Mouse (Mus musculus) CH12.LX (cell line): ENCODE results near the gene Arhgap6. TPM values are rescaled to one million over a fixed set of nuclear protein-coding genes. Genes with fewer than 3 reads are reported as not detected.

Experiments used
- DNase-seq: peaks from one replicate; pipeline ENCODE4 v3.0.0-alpha.2; 2013; ENCODE audit errors: extremely low read depth
- H3K27ac ChIP-seq: 2 replicates; pipeline ENCODE4 v1.5.1; 2012; ENCODE audit warnings: low read depth, mild to moderate bottlenecking, control low read depth, moderate library complexity; ENCODE audit not compliant: insufficient read depth
- H3K27me3 ChIP-seq: replicated peaks from 2 replicates; pipeline ENCODE3; 2012; ENCODE audit warnings: inconsistent platforms
- H3K36me3 ChIP-seq, 2 experiments: replicated peaks in 1 of 2; 2 replicates each; pipeline versions ENCODE3 to v1.6.1; 2012; ENCODE audit warnings: inconsistent platforms in 1 of 2, low read length in 1 of 2, mild to moderate bottlenecking in 1 of 2, mixed read lengths in 1 of 2, moderate library complexity in 1 of 2; ENCODE audit not compliant: control insufficient read depth in 1 of 2, insufficient read depth in 1 of 2
- H3K4me1 ChIP-seq, 2 experiments: 2 replicates each; pipeline ENCODE4 v1.6.1; 2012; ENCODE audit warnings: inconsistent platforms in 1 of 2, moderate library complexity in 1 of 2; ENCODE audit not compliant: insufficient read depth in 2 of 2, control insufficient read depth in 1 of 2
- H3K4me2 ChIP-seq: 2 replicates; pipeline ENCODE4 v1.6.1; 2012; ENCODE audit warnings: low read depth, mild to moderate bottlenecking, control low read depth; ENCODE audit not compliant: poor library complexity, insufficient read depth, severe bottlenecking
- H3K4me3 ChIP-seq, 3 experiments: fragments of 150-350 bp in 1 of 3; sonication (generic) in 1 of 3; replicated peaks in 1 of 3; 2 replicates each; pipeline versions ENCODE3 to v1.5.1; 2011 to 2012; ENCODE audit warnings: low read depth in 2 of 3, low read length in 2 of 3, mild to moderate bottlenecking in 2 of 3, moderate library complexity in 2 of 3, control low read depth in 1 of 3, improper control_type of control experiment in 1 of 3, inconsistent platforms in 1 of 3, mixed read lengths in 1 of 3; ENCODE audit not compliant: poor library complexity in 1 of 3
- H3K79me2 ChIP-seq: replicated peaks from 2 replicates; pipeline ENCODE4 v1.6.1; 2012; ENCODE audit warnings: mild to moderate bottlenecking, moderate library complexity; ENCODE audit not compliant: control insufficient read depth, poor library complexity, insufficient read depth, severe bottlenecking; ENCODE audit errors: extremely low read depth
- H3K9ac ChIP-seq: 2 replicates; pipeline ENCODE4 v1.6.1; 2012; ENCODE audit warnings: low read depth, mild to moderate bottlenecking, control low read depth, moderate library complexity; ENCODE audit not compliant: insufficient read depth
- H3K9me3 ChIP-seq: replicated peaks from 2 replicates; pipeline ENCODE3; 2012; ENCODE audit warnings: low read length, inconsistent platforms, mixed read lengths
- BHLHE40 ChIP-seq: IDR thresholded peaks from 2 replicates; pipeline ENCODE4 v1.6.1; 2011; ENCODE audit warnings: mild to moderate bottlenecking, low read depth, low read length, improper control_type of control experiment
- CHD2 ChIP-seq: IDR thresholded peaks from 2 replicates; pipeline ENCODE4 v1.6.1; 2011; ENCODE audit warnings: low read length, improper control_type of control experiment
- E2F4 ChIP-seq: IDR thresholded peaks from 2 replicates; pipeline ENCODE4 v1.6.1; 2011; ENCODE audit warnings: low read depth, low read length, improper control_type of control experiment; ENCODE audit not compliant: insufficient replicate concordance
- EP300 ChIP-seq: IDR thresholded peaks from 2 replicates; pipeline ENCODE4 v1.6.1; 2011; ENCODE audit warnings: low read length, improper control_type of control experiment
- HCFC1 ChIP-seq: IDR thresholded peaks from 2 replicates; pipeline ENCODE4 v1.6.1; 2012; ENCODE audit warnings: low read depth, mild to moderate bottlenecking, inconsistent platforms, low read length, improper control_type of control experiment
- IRF4 ChIP-seq: IDR thresholded peaks from 2 replicates; pipeline ENCODE4 v1.6.1; 2014; ENCODE audit warnings: low read depth, mild to moderate bottlenecking, inconsistent platforms, low read length, improper control_type of control experiment
- JUN ChIP-seq: IDR thresholded peaks from 2 replicates; pipeline ENCODE4 v1.6.1; 2011; ENCODE audit warnings: low read depth, mild to moderate bottlenecking, low read length, improper control_type of control experiment, moderate library complexity; ENCODE audit not compliant: insufficient read depth
- KAT2A ChIP-seq: IDR thresholded peaks from 2 replicates; pipeline ENCODE4 v1.6.1; 2012; ENCODE audit warnings: low read length, improper control_type of control experiment, inconsistent platforms; ENCODE audit not compliant: insufficient replicate concordance
- MEF2A ChIP-seq: IDR thresholded peaks from 2 replicates; pipeline ENCODE4 v1.6.1; 2014; ENCODE audit warnings: low read depth, mild to moderate bottlenecking, inconsistent platforms, low read length, improper control_type of control experiment, borderline replicate concordance
- MYC ChIP-seq: IDR thresholded peaks from 2 replicates; pipeline ENCODE4 v1.6.1; 2011; ENCODE audit warnings: low read depth, mild to moderate bottlenecking, improper control_type of control experiment, low read length
- NRF1 ChIP-seq: IDR thresholded peaks from 2 replicates; pipeline ENCODE4 v1.6.1; 2014; ENCODE audit warnings: low read depth, mild to moderate bottlenecking, inconsistent platforms, low read length, improper control_type of control experiment, moderate library complexity
- POLR2AphosphoS2 ChIP-seq: IDR thresholded peaks from 2 replicates; pipeline ENCODE4 v1.6.1; 2011; ENCODE audit warnings: low read depth, low read length, improper control_type of control experiment
- RAD21 ChIP-seq: IDR thresholded peaks from 2 replicates; pipeline ENCODE4 v1.6.1; 2011; ENCODE audit warnings: low read depth, mild to moderate bottlenecking, low read length, improper control_type of control experiment, moderate library complexity
- RCOR1 ChIP-seq: conservative IDR thresholded peaks from 2 replicates; pipeline ENCODE4 v1.6.1; 2012; ENCODE audit warnings: low read depth, mild to moderate bottlenecking, inconsistent platforms, low read length, improper control_type of control experiment
- UBTF ChIP-seq: IDR thresholded peaks from 2 replicates; pipeline ENCODE4 v1.6.1; 2012; ENCODE audit warnings: low read depth, mild to moderate bottlenecking, inconsistent platforms, low read length, improper control_type of control experiment, moderate library complexity
- USF1 ChIP-seq: IDR thresholded peaks from 2 replicates; pipeline ENCODE4 v1.6.1; 2014; ENCODE audit warnings: low read depth, mild to moderate bottlenecking, inconsistent platforms, low read length, improper control_type of control experiment
- ZC3H11A ChIP-seq: IDR thresholded peaks from 2 replicates; pipeline ENCODE4 v1.6.1; 2012; ENCODE audit warnings: low read depth, mild to moderate bottlenecking, inconsistent platforms, low read length, improper control_type of control experiment
- ZMIZ1 ChIP-seq: IDR thresholded peaks from 2 replicates; pipeline ENCODE4 v1.6.1; 2012; ENCODE audit warnings: low read depth, mild to moderate bottlenecking, inconsistent platforms, low read length, improper control_type of control experiment
- dilution Hi-C: fragments of 300-500 bp; cut with MboI; formaldehyde crosslinking; loops from 2 replicates; pipeline ENCODE4 v1.14.3; 2020; ENCODE audit warnings: low sequenced_read_pairs; ENCODE audit not compliant: extremely low pct_unique_long_range_greater_than_20kb, extremely low pct_ligation_motif_present
- in situ Hi-C: fragments of 300-500 bp; cut with MboI; formaldehyde crosslinking; loops from 3 replicates; pipeline ENCODE4 v1.14.3; 2019; ENCODE audit warnings: low sequenced_read_pairs, low pct_ligation_motif_present, low pct_unique_long_range_greater_than_20kb, mixed read lengths
- polyA plus RNA-seq: library from polyadenylated mRNA; unstranded; fragments of >175 nt; gene quantifications from 2 replicates; pipeline ENCODE4 v1.2.1, GENCODE M21; 2012; ENCODE audit warnings: low read depth; ENCODE audit not compliant: insufficient read length
- total RNA-seq, 2 experiments: library from RNA; depleted of rRNA; stranded (reverse); fragments of 300-350 nt in 1 of 2; fragments of >200 nt in 1 of 2; gene quantifications; 2 replicates each; pipeline ENCODE4 v1.2.3; 2012 to 2014

Gene Arhgap6
- total and polyA plus RNA-seq, 3 experiments, result 0.13 to 0.47 (median 0.46) TPM

GRCm38 (mm10) chrX:169094601-169095000 is 299.7 kb downstream of the Arhgap6 start:
- TF ChIP-seq KAT2A (no peak), HCFC1 (no peak), ZC3H11A (no peak)
- Histone ChIP-seq H3K4me3 (no peak overlapping the region), H3K27ac (no peak overlapping the region), H3K36me3 (no peaks in the 10 kb centered on the region), H3K79me2 (no peaks in the 10 kb centered on the region), H3K4me2 (no peak overlapping the region), H3K27me3 (no peaks in the 10 kb centered on the region), H3K9ac (no peak overlapping the region), H3K4me1 (no peaks in the 10 kb centered on the region), H3K9me3 (no peaks in the 10 kb centered on the region)
- dilution Hi-C loops (no loop called here), in situ Hi-C loops (no loop called here)
- no peak for DNase-seq

DNA sequence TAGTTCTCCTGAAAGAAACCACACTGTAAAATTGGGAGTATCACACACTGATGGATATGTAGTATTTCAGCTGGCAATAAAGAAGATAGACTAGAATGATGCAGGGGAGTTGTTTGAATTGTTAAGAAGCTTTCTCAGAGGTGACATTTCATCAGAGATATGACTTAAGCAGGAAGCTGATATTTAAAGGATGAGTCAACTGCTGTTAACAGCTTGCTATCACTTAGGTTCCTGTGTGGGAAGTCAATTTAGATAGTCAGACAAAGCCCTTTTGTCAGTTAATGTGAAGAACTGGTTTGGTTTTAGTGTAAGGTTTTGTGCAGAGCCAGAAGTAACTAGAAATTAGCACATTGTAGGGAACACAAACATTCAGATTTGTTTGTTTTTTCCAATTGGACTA is 300.7 kb downstream of the Arhgap6 start:
- H3K4me2 ChIP-seq, result no peak overlapping the region
- no peak for TF ChIP-seq BHLHE40
- no peaks in the 10 kb centered on the region for H3K27me3 ChIP-seq
- no peak overlapping the region for H3K27ac ChIP-seq
- no peaks in the 10 kb centered on the region for H3K4me1 ChIP-seq
- DNase-seq, result no peak
- H3K9me3 ChIP-seq, result no peaks in the 10 kb centered on the region
- H3K9ac ChIP-seq, result no peak overlapping the region
- H3K79me2 ChIP-seq, result no peaks in the 10 kb centered on the region
- H3K4me3 ChIP-seq, result no peak overlapping the region
- no peaks in the 10 kb centered on the region for H3K36me3 ChIP-seq
- in situ Hi-C loops, result no loop called here
- dilution Hi-C loops, result no loop called here

DNA sequence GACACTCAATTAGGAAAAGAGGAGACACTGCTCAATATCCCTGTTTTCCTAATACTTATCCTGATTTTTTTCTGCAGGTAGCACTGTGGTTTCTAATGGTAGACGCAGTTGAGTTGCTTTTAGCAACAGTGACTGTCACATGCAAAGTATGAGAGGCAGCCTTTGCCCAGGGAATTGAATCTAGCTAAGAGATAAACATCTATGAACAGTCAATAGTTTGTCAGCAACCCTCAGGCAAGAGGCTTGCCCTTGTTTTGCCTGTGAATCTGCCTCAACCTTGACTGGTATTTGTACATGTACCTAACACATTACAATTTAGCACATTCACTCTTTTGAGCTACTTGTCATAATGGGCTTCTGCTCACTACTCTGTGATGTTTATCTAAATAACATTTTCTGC is 307.8 kb downstream of the Arhgap6 start:
- dilution Hi-C loops, result no loop called here

More for the DNA sequence above, 307.8 kb downstream of the Arhgap6 start:
- H3K4me1 ChIP-seq, result peaks cover 0 to 7% of the 10 kb centered on the region in 2 experiments; a peak in 1 of 4 replicates
- H3K9me3 ChIP-seq, result no peaks in the 10 kb centered on the region
- H3K9ac ChIP-seq, result no peak overlapping the region
- no peak for TF ChIP-seq UBTF
- TF ChIP-seq RAD21, result no peak
- TF ChIP-seq ZC3H11A, result no peak
- TF ChIP-seq CHD2, result no peak
- no peak for TF ChIP-seq ZMIZ1
- TF ChIP-seq JUN, result no peak
- TF ChIP-seq IRF4, result no peak
- no peak for TF ChIP-seq NRF1
- TF ChIP-seq USF1, result no peak
- no peak for TF ChIP-seq MYC
- TF ChIP-seq E2F4, result no peak
- no peak for TF ChIP-seq RCOR1
- TF ChIP-seq EP300, result no peak
- TF ChIP-seq MEF2A, result no peak
- no peak for TF ChIP-seq POLR2AphosphoS2
- H3K27me3 ChIP-seq, result no peaks in the 10 kb centered on the region
- no peaks in the 10 kb centered on the region for H3K79me2 ChIP-seq
- H3K4me3 ChIP-seq, result no peak overlapping the region
- H3K4me2 ChIP-seq, result no peak overlapping the region
- H3K36me3 ChIP-seq, result no peaks in the 10 kb centered on the region
- no peak overlapping the region for H3K27ac ChIP-seq
- in situ Hi-C loops, result no loop called here
- no peak for DNase-seq
